Mouse (Mus musculus): ENCODE data around the gene G430095P16Rik.

The G430095P16Rik gene

DNA sequence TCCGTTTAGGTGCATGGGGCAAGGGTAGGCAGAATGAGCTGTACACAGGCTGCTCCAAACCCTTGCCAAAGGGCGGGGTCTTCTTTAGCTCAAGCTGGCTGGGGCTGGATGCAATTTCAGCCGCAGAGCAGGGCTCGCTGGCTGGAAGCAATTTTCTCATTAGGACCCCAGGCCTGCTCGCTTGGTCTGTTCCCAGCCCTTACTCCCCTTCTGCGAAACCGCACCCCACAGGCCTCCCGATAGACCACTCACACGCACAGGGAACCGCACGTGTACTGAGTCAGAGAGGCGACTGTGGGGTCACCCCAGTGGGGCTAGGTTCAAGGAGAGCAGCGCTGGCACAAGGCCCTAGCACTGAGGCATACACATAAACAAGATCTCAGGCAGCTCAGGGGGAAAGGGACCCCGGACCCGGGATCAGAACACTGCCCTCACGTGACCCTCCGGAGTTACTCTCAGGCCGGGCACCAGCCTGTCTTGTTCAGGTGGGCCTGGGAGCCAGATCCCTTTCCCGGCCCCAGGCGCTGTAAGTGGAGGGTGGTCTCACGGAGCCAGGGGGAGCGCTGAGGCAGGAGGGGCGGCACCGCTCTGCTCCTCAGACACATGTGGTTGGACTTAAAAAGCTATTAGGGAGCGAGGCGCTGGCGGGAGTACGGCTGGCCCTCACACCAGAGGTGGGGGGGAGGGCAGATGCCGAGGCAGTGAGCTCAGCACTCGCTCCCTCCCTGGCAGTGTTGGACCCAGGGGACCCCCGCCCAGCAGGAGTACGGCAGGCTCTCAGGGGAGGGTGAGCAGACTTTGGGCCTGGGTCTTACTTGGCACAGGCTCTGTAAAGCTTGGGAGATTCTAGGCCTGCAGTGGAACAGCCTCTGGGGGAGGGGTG is 19.6 kb downstream of the G430095P16Rik start:
- peak; percentile 75 to 79 for DNase-seq (ENCODE audit: low spot score in 2 of 2)

DNA sequence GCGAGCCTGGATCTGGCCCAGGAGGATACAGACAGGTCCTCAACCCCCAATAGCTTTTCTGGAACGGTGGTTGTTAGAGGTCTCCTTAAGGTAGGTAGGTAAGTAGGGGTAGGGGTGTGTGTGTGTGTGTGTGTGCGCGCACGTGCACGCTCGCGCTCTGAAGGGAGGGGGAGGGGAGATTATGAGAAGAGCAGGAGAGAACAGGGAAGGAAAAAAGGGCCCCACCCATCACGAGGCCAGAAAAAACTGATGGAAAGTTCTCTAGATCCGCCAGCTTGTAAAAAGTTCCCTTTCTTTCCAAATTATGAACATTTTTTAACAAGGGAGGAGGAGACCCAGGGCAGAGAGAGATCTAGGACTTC is 20.2 kb downstream of the G430095P16Rik start:
- DNase-seq (ENCODE audit: low spot score in 2 of 2) = no peak

DNA sequence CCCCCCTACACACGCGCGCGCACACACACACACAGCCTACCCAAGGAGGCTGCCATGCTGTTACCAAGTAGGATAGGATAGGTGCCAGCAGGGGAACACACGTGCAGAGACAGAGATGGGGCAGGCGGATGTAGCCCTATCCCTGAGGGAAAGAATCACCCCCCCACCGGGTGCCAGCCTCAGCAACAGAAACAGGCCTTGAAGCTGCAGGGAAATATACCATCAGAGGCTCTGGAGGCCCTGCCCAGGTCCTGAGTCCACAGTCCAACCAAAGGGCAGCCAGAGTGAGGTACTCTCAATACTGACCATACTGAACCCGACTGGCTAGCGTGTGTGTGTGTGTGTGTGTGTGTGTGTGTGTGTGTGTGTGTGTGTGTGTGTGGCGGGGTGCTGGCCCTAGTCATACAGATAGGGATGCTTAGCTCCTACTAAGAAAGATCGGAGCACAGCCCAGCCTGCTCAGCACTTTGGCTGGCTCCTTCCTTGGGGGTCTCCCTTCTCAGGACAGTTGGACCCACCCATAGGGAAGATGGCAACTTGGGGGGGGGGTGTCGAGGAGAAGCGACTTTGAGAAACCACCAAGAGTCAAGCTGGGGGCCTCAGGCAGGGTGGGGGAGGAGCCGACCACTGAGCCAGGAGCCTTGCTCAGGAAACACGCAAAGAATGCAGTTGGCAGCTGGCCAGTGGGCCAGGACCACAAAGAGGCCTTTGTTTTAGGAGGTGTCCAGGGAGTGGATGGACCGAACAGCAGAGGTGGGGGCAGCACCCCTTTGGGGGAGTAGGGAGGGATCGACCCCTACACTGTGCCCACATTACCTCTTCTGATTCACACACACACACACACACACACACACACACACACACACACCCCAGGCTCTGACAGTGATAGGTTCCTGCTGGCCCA is 21.0 kb downstream of the G430095P16Rik start:
- DNase-seq (ENCODE audit: low spot score in 2 of 2) = peak; percentile 81 to 84

DNA sequence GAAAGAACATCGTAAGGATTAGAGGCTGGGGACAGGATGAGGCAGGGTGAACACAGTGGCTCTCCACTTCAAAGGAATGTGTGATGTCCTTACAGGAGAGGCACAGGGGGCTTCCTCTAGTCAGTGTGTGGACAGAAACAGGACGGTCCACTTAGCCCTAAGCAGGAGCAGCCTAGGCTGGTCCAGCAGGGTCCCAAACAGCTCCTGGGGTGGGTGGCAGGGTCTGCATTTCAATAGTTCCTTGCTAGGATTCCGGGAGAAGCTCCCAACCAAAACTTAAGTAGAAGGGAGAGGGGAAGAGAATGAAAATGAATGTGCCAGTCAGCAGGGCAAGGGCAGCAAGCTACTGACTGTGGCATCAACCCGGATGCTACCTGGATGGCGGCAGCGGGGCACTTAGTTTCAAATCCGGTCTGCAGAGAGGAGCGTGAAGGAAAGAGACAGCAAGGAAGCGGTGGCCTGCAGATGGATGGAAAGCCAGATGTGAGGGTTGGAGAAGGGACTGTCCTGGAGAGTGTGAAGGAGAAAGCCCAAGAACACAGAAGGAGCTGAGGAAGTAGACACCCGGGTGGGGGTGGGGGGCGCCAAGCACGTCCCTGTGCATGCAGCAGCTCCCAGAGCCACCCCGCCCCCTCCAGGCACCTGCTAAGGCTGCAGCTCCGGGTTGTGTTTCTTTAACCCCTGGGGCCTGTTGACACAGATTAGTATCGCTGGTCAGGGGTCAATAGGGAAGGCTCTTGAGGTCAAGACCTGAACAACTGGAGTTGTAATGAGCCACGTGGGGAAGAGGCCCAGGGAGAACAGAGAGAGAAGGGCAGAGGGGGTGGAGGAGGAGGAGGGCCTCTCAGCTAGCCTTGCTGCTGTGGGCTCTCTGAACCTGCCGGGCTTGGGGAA is 22.5 kb downstream of the G430095P16Rik start:
- no peak for DNase-seq (ENCODE audit: low spot score in 2 of 2)

DNA sequence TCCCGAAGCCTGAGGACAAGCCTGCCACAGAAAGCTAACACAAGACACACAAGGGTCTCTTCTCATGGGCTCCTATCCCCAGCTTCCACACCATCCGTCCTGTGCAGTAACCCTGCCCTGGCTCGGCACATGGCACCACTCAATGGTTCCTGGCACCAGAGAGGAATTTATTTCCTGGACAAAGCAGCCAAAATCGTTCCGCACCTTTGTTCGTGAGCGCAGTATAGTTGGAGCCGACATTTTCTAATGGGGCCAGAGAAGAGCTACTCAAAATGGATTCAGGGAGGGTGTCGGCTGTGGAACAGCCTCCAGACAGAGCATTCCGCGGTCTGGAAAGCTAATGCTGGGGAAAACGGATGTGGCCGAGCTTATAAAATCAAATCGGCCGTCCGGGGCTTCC is 26.7 kb downstream of the G430095P16Rik start:
- no peak for DNase-seq (ENCODE audit: low spot score in 2 of 2)

DNA sequence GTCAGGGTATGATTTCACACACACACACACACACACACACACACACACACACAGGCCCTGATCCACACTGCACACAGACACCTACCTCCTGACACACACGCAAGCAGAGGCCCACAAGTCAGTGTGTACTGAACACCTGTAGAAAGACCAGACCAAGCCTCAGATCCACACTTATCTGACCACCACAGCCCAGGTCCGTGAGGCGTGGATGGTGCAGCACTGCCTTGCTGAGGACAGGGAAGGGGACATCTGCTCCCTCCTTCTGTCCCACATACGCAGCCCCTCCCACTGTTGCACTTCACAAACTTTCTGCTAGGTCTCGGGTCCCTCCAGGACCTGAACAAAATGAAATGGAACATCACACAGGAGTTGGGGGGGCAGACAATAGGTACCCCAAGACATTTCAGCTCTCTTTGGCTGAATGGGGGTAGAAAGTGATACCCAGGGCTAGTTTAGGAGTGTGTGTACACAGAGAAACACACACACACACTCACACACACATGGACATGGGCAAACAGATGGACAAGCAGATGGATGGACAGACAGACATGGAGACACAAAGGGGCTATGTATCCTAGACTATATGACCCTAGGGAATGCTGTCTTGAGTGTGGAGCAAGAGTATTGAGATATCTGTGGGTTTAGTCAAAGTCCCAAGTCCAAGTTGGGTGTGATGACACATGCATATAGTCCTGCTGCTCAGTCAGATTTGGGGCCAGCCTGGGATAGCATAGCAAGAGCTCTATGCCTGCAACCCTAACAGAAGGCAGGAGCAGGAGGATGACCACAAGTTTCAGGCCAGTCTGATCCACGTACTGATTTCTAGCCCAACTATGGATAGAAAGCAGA is 30.2 kb downstream of the G430095P16Rik start:
- no peak for DNase-seq (ENCODE audit: low spot score in 2 of 2)

DNA sequence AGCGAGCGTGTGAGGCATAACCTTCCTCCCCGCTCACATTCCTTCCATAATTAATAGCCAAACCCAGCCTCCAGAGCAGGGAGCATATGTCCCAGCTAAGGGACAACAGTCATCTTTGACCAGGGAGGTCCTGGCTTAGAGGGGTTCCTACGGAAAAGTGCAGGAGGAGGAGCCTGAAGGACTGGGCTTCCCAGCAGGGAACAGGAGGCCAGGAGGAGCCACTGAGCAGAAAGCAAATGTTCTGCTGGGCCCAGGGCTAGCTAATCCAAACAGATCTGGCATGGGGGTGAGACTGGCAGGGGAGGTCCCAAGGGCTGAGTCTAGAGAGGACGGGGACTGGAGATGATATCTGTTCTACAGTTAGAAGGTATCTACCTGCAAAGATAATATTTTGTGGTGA is 34.7 kb downstream of the G430095P16Rik start:
- no peak for DNase-seq (ENCODE audit: low spot score in 2 of 2)

DNA sequence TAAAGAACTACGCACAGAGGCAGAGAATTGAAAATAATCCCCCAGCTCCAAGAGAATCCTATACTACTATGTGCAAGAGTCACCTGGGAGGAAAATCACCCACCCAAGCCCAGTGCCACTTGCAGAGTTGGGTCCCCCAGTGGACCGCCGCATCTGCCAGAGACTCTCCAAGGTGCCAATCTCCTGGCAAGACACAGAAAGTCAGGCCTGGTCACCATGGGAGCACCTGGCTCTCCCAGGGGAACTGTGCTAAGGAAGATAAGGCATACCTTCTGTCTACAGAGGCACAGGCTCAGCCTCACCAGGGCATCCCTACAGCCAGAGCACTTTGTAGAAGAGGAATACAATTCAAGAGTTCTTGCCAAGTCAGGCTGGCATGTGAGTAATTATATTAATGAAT is 35.5 kb downstream of the G430095P16Rik start:
- no peak for DNase-seq (ENCODE audit: low spot score in 2 of 2)

DNA sequence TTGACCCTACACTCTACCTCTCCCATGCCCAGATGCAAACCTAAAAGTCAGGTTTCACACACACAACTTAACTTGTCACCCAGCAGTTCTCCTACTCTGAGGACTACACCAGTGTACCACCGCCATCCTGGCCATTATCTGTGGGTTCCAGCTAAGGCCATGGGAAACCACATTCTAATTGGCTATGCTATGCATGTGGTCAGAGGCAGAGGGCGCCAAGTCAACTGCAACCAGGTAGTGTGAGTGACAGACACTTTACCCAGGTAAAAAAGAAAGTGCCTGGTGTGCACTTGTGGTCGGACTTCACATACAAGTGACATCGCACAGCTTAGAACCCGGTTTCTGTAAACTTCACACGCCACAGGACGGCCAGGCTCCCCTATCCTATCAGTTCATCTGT is 36.3 kb downstream of the G430095P16Rik start:
- no peak for DNase-seq (ENCODE audit: low spot score in 2 of 2)

DNA sequence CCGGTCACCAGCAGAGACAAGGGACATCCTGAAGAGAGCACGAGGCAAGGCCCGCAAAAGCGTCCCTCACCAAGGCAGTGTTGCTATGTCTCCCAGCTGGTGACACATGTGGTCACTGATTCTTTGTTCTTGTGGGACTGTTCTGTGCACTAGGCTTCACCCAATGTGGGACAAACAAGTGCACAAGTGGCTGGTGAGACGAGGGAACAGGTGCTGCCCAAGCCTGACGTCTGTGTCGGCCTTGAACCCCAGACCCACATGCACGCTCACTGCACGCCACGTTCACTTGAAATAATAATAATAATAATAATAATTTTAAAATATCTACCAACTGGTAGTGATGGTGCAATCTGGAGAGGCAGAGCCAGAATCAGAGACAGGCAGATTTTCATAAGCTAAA is 36.9 kb downstream of the G430095P16Rik start:
- DNase-seq (ENCODE audit: low spot score in 2 of 2) = no peak

DNA sequence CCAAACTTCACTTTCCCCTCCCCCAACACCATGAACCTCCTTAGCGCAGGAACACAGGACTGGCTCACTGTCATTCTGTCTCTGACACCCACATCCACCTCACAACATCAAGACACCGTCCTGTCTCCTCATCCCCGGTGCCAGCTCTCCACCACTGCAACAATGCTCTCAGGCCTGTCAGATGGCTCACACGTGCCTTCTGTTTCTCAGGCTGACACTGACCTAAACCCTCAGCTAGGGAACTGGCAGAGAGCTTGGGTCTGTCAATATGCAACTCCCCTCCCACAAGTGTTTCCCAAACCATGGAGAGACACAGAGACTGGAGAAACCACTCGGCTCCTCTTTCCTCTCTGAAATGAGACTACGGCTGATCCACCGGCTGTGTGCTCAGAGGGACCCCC is 37.6 kb downstream of the G430095P16Rik start:
- no peak for DNase-seq (ENCODE audit: low spot score in 2 of 2)

DNA sequence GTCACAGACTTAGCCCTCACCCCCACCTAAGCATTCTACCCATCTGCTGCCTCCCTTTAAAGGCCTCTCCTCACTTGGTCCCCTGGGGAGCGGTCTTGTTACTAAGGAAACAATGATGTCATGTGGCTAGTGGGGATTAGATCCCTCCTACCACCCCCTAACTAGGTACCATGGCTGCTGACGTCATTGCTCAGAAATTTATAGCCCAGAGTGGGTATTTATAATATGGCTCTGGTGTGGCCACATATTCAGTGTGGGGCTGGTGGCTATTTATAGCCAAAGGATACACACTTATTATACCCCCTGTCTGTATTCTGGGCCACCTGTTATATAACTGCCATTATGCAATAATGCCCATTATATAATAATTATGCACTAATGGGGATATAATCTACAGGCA is 38.1 kb downstream of the G430095P16Rik start:
- no peak for DNase-seq (ENCODE audit: low spot score in 2 of 2)

DNA sequence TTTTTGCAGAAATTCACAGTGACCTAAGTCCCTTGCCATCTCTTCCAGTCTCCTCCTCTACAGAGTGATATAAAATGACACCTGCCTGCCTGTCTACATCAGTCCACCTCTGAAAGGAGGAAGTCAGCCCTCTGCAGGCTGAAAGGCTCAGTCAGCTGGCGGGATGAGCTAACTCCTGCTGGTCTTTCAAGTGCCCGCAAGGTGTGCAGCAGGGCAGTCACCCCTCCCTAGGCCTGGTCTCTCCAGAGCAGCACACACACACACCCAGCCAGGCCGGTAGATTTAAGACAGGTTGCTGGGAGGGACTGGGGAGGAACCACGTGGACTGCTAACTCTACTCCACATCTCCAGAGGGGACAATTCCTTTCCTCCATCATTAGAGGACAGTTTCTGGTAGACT is 41.3 kb downstream of the G430095P16Rik start:
- DNase-seq (ENCODE audit: low spot score in 2 of 2) = no peak

DNA sequence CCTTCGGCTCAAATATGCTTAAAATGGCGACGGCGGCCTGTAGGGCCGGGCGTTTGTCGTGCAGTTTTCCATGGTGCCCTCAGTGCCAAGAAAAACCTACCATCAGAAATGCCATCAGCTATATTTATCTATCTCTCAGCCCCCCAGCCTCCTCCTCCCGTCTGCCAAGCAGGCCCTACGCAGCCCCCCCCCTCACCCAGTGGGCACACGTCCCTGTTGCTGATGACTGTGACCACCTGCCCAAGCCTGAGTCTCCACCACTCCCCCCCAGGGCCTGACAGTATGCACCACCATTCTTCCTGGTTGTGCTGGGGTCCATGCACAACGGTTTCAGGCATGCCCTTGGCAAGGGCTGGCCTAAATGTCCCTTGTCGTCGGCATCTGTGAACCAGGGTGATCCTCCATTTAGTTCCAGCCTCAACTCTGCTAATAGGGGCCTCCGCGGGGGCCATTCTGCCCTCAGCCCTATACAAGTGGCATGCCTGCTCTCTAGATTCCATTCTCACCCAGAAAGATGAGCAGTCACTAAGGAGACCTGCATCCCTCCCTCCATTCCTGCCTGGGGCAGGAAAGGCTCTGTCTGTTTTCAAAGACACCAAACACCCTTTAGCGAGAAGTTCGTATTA is 42.2 kb downstream of the G430095P16Rik start:
- no peak for DNase-seq (ENCODE audit: low spot score in 2 of 2)

DNA sequence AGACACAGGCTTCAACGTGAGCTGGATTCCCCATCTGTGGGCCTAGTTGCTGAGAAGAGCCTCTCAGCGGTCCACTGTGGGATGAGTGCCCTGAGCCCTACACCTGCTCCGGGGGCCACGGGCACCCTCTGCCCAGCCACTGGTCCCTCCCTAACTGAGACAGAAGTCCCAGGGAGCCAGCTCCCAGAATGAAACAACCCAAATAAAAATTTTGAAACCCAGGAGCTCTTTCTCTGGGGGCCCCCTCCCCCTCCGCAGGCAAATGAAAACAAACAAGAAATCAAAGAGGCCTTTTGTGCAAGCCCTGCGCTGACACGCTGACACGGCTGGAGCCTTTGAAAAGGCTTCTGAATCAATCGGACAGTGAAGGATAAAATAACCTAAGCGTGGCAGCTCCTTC is 42.8 kb downstream of the G430095P16Rik start:
- DNase-seq (ENCODE audit: low spot score in 2 of 2) = no peak

DNA sequence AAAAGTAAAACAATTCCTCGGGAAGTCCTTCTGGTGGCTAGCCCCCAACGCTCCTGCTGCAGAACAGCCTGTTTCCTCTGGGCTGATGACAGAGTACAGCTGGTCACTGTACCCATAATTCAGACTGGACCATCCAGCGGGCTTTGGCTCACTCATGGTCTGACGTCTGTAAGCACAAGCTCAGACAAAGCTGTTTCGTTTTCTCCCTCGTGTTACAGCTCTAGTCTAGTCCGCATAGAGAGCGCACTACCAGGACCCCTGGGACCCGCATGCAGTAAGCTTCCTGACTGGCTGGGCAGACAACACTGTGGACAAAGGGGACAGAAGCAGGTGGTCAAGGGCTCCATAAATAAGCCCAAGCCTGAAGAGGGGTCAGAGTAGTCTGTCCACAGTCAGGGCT is 43.6 kb downstream of the G430095P16Rik start:
- DNase-seq (ENCODE audit: low spot score in 2 of 2) = no peak

DNA sequence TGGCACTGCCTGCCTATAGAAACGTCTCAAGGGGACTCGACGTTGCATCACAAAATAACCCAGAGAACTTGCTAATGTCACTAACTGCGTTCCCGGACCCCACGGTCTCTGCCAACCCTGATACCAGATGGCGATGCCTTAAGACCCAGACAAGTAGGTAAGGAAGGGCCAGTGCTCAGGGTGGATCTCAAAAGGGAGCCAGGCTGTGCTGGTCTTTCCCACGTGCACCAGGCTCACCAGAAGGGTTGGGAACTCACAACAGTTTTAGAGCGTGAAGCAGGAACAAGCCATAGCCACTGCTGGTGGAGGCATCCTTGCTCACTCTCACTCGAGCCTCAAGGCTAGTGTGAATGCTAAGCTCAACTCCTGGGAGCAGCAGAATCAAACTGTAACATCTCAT is 44.4 kb downstream of the G430095P16Rik start:
- DNase-seq (ENCODE audit: low spot score in 2 of 2) = no peak

DNA sequence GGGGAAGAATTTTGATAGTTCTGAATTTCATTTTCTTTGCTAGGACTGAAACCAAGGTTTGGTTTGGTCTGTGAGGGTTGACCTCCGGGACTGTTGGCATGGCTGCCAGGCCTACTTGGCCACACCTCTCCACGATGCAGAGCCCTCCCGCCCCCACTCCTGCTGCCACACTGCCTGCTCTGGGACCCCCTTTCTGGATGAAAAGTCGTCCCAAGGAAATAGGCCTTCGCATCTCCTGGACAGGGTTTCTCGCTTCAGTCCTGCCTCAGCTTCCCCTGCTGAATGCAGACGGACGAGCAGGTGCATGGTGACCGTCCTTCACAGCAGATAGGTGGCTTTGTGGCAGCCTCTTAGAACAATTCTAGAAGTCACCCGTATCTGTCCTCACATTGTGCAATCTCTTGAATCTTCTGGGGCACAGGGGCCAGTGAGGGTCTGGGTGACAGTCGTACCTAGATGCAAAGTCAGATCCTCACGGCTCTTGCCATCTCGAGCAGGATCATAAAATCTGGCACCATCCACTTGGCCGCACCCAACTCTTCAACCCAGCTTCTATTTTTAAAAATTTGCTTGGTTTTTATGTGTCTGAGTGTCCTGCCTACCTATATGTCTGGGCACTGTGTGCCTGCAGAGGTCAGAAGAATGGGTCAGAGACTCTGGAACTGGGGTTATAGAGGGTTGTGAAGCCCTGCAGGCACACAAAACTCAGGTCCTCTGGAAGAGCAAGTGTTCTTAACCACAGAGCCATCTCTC is 45.7 kb downstream of the G430095P16Rik start:
- DNase-seq (ENCODE audit: low spot score in 2 of 2) = no peak

DNA sequence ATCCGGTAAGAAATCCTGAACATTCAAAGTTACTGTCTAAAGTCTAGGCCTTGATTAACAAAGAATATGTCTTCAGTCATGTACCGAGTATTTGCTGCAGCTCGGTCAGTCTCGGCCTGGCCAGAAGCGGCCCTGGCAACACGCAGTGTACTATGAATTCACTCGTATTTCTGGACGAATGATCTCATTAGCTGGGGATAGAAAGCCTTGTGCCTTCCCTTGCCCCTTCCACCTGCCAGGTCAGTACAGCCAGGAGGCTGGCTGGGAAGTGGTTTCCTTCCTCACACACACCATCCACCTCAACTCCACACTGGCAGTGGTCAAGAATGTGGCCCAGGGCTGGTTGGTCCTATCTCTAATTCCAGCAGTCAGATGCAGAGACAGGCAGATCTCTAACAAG is 46.5 kb downstream of the G430095P16Rik start:
- no peak for DNase-seq (ENCODE audit: low spot score in 2 of 2)
